Mouse (Mus musculus): Measurements from ENCODE around the gene Cnpy2. TPM values are rescaled to one million over a fixed set of nuclear protein-coding genes. Genes with fewer than 3 reads are reported as not detected.
"Not testable (repeated sequence)": the region's sequence is repeated elsewhere in the genome, so short reads cannot be mapped to it uniquely, and the experiment has no call there.

Cnpy2 gene
- polyA plus RNA-seq, 1 experiment from 2014 or later: 347 TPM

DNA sequence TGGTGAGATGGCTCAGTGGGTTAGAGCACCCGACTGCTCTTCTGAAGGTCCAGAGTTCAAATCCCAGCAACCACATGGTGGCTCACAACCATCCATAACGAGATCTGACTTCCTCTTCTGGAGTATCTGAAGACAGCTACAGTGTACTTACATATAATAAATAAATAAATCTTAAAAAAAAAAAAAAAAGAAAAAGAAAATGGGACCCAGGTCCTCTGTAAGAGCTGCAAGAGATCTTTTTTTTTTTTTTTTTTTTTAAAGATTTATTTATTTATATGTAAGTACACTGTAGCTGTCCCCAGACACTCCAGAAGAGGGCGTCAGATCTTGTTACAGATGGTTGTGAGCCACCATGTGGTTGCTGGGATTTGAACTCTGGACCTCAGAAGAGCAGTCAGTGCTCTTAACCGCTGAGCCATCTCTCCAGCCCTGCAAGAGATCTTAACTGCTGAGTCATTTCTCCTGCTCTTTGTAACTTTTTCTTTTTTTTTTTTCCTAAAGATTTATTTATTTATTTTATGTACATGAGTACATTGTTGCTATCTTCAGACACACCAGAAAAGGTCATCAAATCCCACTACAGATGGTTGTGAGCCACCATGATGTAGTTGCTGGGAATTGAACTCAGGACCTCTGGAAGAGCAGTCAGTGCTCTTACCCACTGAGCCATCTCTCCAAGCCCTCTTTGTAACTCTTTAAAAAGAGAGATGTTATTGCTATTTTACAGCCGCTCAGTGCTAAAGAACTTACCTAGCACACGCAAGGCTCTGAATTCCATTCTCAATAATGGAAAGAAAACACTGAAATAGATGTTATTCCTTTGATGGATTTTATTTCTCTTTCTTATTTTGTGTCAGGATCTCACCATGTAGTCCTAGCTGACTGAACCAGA lies 10.3 kb downstream of the Cnpy2 start:
- not testable (repeated sequence) for H3K4me1 ChIP-seq (ENCODE audit: control insufficient read depth, insufficient read depth, low read length); H3K9me3 ChIP-seq (ENCODE audit: control insufficient read depth, low read length); H3K27me3 ChIP-seq (ENCODE audit: control insufficient read depth, insufficient read depth, low read length); H3K4me3 ChIP-seq (ENCODE audit: low read length); H3K4me2 ChIP-seq (replicated peaks; ENCODE audit: low read depth, low read length); H3K27ac ChIP-seq (ENCODE audit: low read depth, low read length); ATAC-seq (ENCODE audit: low FRiP score, low TSS enrichment); H3K9ac ChIP-seq (ENCODE audit: low read depth, low read length)
- 75% methylated on average over 5 of the region's 6 CpGs for WGBS
- H3K36me3 ChIP-seq (ENCODE audit: control insufficient read depth, insufficient read depth, low read length): peaks cover 16% of the 10 kb centered on the region; the same call in 1 of the 2 replicates

DNA sequence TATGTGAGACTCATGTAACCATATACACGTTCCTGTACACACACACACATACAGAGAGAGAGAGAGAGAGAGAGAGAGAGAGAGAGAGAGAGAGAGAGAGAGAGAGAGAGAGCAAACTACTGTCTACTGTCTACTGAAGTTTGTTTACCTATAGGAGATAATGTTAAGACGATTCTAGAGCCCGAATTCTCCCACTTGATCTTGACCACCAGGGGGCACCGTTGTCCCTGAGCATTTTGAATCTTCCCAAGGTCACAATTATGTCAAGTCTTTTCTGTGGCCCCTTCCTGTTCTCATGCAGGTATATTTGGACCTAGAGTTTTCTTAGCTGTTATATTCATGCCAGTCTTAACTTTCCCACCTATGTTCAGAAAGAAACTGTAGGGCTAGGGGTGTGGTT lies 13.3 kb downstream of the Cnpy2 start:
- no peak overlapping the region for H3K4me3 ChIP-seq (ENCODE audit: low read length)
- H3K9ac ChIP-seq (ENCODE audit: low read depth, low read length): no peak overlapping the region
- no peaks in the 10 kb centered on the region for H3K27me3 ChIP-seq (ENCODE audit: control insufficient read depth, insufficient read depth, low read length)
- no peaks in the 10 kb centered on the region for H3K9me3 ChIP-seq (ENCODE audit: control insufficient read depth, low read length)
- no peak overlapping the region for H3K4me2 ChIP-seq (replicated peaks; ENCODE audit: low read depth, low read length)
- H3K36me3 ChIP-seq (ENCODE audit: control insufficient read depth, insufficient read depth, low read length): no peaks in the 10 kb centered on the region
- no peak for ATAC-seq (ENCODE audit: low FRiP score, low TSS enrichment)
- H3K4me1 ChIP-seq (ENCODE audit: control insufficient read depth, insufficient read depth, low read length): peaks cover 20% of the 10 kb centered on the region
- no peak overlapping the region for H3K27ac ChIP-seq (ENCODE audit: low read depth, low read length)
- 2% methylated on average over 4 of the region's 4 CpGs for WGBS

DNA sequence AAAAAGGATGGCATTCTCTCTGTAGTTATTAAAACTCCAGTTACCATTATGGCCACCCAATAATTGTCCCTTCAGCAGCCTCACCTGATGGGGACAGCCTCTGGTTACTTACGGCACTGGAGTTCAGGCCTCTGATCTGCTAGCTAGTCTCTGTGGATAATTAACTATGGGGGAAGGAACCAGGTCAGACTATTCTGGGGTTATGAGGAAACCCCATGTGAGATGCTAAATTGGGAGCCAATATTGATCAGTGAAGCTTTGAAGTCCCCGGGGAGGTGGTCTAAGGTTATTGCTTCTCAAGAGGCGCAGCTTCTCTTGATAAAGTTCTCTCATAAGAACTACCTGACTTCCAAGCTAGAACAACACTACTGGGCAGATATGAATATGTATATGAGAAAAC lies 13.9 kb downstream of the Cnpy2 start:
- Histone ChIP-seq H3K9ac (ENCODE audit: low read depth, low read length) (no peak overlapping the region), H3K36me3 (ENCODE audit: control insufficient read depth, insufficient read depth, low read length) (peaks cover 3% of the 10 kb centered on the region), H3K9me3 (ENCODE audit: control insufficient read depth, low read length) (no peaks in the 10 kb centered on the region), H3K4me3 (ENCODE audit: low read length) (no peak overlapping the region), H3K4me2 (replicated peaks; ENCODE audit: low read depth, low read length) (no peak overlapping the region), H3K27ac (ENCODE audit: low read depth, low read length) (no peak overlapping the region), H3K27me3 (ENCODE audit: control insufficient read depth, insufficient read depth, low read length) (no peaks in the 10 kb centered on the region), H3K4me1 (ENCODE audit: control insufficient read depth, insufficient read depth, low read length) (peaks cover 20% of the 10 kb centered on the region)
- no peak for ATAC-seq (ENCODE audit: low FRiP score, low TSS enrichment)
- 89% methylated on average over 3 of the region's 3 CpGs for WGBS

DNA sequence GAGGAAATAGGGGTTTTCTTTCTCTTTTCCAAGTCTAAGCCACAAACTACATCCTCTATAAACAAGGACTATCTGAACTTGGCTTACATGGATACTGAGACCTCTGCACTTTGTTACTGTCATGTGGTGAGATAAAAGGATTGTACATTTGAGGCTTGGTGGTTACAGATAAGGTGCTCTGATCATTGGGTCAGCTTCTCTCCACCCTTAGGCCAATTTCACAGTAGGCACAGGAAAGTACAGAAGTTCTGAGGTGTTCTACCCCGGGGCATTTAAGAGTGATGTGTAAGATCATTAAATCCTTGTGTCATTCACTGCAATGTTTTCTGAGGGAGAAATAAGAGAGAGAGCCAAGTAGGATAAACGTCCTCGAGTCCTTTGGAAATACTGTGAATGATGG lies 14.3 kb downstream of the Cnpy2 start:
- WGBS: 84% methylated on average over 3 of the region's 3 CpGs
- H3K4me3 ChIP-seq (ENCODE audit: low read length): no peak overlapping the region; the same call in 1 of the 2 replicates
- H3K36me3 ChIP-seq (ENCODE audit: control insufficient read depth, insufficient read depth, low read length): peaks cover 7% of the 10 kb centered on the region

DNA sequence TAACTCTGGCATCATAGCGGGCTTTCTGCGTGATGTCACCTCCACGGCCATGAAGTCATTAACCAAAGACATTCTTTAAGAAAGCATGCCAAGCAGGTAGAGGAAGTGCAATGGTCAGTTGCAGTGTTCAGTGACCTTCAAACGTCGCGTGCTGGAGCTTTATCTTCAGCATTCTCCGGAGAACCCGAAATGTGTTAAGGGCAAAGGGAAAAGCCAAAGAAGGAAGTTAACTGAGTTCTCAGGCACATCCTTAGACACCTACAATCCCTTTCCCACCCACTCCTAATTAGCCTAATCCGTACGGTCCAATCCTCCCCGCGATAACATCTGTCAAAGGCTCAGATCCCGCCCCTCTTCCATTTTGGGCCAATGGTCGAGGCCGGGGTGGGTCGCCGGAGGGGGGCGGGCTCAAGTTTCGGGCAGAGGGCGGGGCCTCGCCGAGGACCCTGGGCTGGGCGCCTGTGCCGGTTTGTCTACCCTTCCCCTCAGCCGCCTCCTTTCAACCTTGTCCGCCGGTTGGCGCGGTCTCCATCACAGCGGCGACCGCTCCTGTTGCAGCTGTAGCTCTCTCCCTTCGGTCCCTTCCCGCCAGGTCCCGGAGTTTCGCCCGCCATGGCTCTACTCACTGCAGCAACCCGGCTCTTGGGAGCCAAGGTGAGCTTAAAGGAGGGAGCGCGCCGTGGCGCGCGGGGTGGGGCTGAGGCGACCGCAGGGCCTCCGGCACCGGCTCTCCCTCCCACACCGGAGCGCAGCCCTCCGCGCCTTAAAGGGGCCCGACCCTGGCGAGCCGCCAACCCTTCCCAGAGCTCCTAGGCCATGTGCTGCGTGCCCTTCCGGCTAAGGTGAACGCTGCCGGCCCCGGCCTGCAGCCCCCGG lies 15.3 kb downstream of the Cnpy2 start, which contains the start of gene Cs:
Cs (plus strand) TSS at position 429 of the 876 bp plus-strand sequence.
- peaks cover 7% of the 10 kb centered on the region for H3K36me3 ChIP-seq (ENCODE audit: control insufficient read depth, insufficient read depth, low read length)
- WGBS: under 1% methylated on average over 61 of the region's 61 CpGs
- H3K27ac ChIP-seq (ENCODE audit: low read depth, low read length): peak within 1 kb of the TSS; percentile 87
- peak within 1 kb of the TSS; percentile 86 for H3K4me3 ChIP-seq (ENCODE audit: low read length)
- H3K4me2 ChIP-seq (replicated peaks; ENCODE audit: low read depth, low read length): peak within 1 kb of the TSS; percentile 85
- H3K9ac ChIP-seq (ENCODE audit: low read depth, low read length): peak within 1 kb of the TSS; percentile 85
- H3K27me3 ChIP-seq (ENCODE audit: control insufficient read depth, insufficient read depth, low read length): no peaks in the 10 kb centered on the region
- H3K4me1 ChIP-seq (ENCODE audit: control insufficient read depth, insufficient read depth, low read length): peaks cover 20% of the 10 kb centered on the region
- ATAC-seq (ENCODE audit: low FRiP score, low TSS enrichment): peak; percentile 98
- no peaks in the 10 kb centered on the region for H3K9me3 ChIP-seq (ENCODE audit: control insufficient read depth, low read length)

More for the DNA sequence above, 14.3 kb downstream of the Cnpy2 start:
- H3K27me3 ChIP-seq (ENCODE audit: control insufficient read depth, insufficient read depth, low read length): no peaks in the 10 kb centered on the region
- no peaks in the 10 kb centered on the region for H3K9me3 ChIP-seq (ENCODE audit: control insufficient read depth, low read length)
- H3K4me2 ChIP-seq (replicated peaks; ENCODE audit: low read depth, low read length): peak overlapping the region; percentile 63
- ATAC-seq (ENCODE audit: low FRiP score, low TSS enrichment): no peak
- peaks cover 20% of the 10 kb centered on the region for H3K4me1 ChIP-seq (ENCODE audit: control insufficient read depth, insufficient read depth, low read length)
- H3K27ac ChIP-seq (ENCODE audit: low read depth, low read length): no peak overlapping the region
- H3K9ac ChIP-seq (ENCODE audit: low read depth, low read length): no peak overlapping the region; the same call in 1 of the 2 replicates

DNA sequence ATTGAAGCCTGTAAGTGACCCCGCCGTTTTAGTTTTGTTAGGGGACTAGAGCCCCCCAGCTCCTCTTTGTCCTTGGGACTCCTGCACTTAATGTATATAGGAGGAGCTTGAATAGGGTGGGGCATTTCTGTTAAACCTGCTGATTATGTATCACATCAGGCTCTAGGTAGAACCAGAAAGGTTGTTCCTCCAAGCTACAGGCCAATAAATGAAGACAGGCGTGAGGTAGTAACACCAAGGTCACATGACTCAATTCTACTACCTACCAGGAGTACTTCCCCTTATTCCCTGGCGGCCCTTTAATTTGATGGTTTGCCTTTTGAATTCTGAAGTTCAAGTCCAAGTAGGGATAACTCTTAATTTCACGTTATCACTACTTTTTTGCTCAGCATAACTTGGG lies 16.2 kb downstream of the Cnpy2 start:
- Histone ChIP-seq H3K4me2 (replicated peaks; ENCODE audit: low read depth, low read length) (peak overlapping the region; percentile 85), H3K4me1 (ENCODE audit: control insufficient read depth, insufficient read depth, low read length) (peaks cover 23% of the 10 kb centered on the region)
- ATAC-seq (ENCODE audit: low FRiP score, low TSS enrichment): no peak; the same call in 1 of the 2 replicates

DNA sequence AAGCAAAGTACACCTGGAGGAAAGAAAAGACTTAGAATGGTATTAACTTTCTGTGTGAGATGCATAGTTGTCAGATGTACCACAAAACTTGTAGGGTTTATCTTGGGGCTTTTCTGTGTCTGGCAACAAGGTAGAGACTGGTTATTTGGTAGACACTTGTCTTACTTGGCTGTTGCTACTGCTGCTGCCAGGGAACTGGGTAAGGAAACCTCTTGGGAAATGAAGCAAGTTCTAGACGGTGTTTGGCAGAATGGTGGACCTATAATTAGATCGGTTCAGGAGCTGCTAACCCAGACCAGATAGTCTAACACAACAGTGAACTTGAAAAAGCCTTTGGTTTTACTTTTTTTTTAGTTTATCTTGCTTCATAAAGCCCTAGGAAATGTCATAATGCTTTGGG lies 16.7 kb downstream of the Cnpy2 start:
- H3K36me3 ChIP-seq (ENCODE audit: control insufficient read depth, insufficient read depth, low read length): peaks cover 7% of the 10 kb centered on the region
- H3K27me3 ChIP-seq (ENCODE audit: control insufficient read depth, insufficient read depth, low read length): no peaks in the 10 kb centered on the region
- peaks cover 24% of the 10 kb centered on the region for H3K4me1 ChIP-seq (ENCODE audit: control insufficient read depth, insufficient read depth, low read length)
- H3K9ac ChIP-seq (ENCODE audit: low read depth, low read length): peak overlapping the region; percentile 85; the same call in 1 of the 2 replicates
- no peak overlapping the region for H3K27ac ChIP-seq (ENCODE audit: low read depth, low read length)
- 86% methylated on average over 2 of the region's 2 CpGs for WGBS
- peak overlapping the region; percentile 86 for H3K4me3 ChIP-seq (ENCODE audit: low read length)
- H3K4me2 ChIP-seq (replicated peaks; ENCODE audit: low read depth, low read length): peak overlapping the region; percentile 85
- ATAC-seq (ENCODE audit: low FRiP score, low TSS enrichment): no peak
- no peaks in the 10 kb centered on the region for H3K9me3 ChIP-seq (ENCODE audit: control insufficient read depth, low read length)

More for the DNA sequence above, 16.2 kb downstream of the Cnpy2 start:
- Histone ChIP-seq H3K4me3 (ENCODE audit: low read length) (peak overlapping the region; percentile 86), H3K27me3 (ENCODE audit: control insufficient read depth, insufficient read depth, low read length) (no peaks in the 10 kb centered on the region), H3K9me3 (ENCODE audit: control insufficient read depth, low read length) (no peaks in the 10 kb centered on the region), H3K9ac (ENCODE audit: low read depth, low read length) (peak overlapping the region; percentile 85), H3K27ac (ENCODE audit: low read depth, low read length) (peak overlapping the region; percentile 87), H3K36me3 (ENCODE audit: control insufficient read depth, insufficient read depth, low read length) (peaks cover 7% of the 10 kb centered on the region)
- WGBS: 17% methylated on average over 5 of the region's 5 CpGs

DNA sequence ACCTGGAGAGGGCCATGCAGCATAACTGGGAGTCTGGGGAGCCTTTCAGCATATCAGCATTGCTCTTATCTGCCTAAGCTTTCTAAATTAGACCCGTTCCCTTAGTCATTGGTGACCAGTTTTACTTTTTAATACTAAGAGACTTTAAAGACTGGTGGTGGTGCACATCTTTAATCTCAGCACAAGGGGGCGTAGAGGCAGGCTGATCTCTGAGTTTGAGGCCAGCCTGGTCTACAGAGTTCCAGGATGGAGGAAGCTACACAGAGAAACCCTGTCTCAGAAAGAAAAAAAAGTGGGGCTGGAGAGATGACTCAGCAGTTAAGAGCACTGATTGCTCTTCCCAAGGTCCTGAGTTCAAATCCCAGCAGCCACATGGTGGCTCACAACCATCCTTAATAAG lies 18.0 kb downstream of the Cnpy2 start:
- Histone ChIP-seq H3K27me3 (ENCODE audit: control insufficient read depth, insufficient read depth, low read length) (no peaks in the 10 kb centered on the region), H3K36me3 (ENCODE audit: control insufficient read depth, insufficient read depth, low read length) (peaks cover 7% of the 10 kb centered on the region), H3K9me3 (ENCODE audit: control insufficient read depth, low read length) (no peaks in the 10 kb centered on the region), H3K4me1 (ENCODE audit: control insufficient read depth, insufficient read depth, low read length) (peaks cover 32% of the 10 kb centered on the region), H3K4me3 (ENCODE audit: low read length) (no peak overlapping the region), H3K4me2 (replicated peaks; ENCODE audit: low read depth, low read length) (no peak overlapping the region), H3K27ac (ENCODE audit: low read depth, low read length) (no peak overlapping the region), H3K9ac (ENCODE audit: low read depth, low read length) (no peak overlapping the region)
- ATAC-seq (ENCODE audit: low FRiP score, low TSS enrichment): no peak
- 91% methylated on average over 2 of the region's 2 CpGs for WGBS
